Mouse (Mus musculus): ENCODE data around the gene Kng2. TPM values are rescaled to one million over a fixed set of nuclear protein-coding genes. Genes with fewer than 3 reads are reported as not detected.

The Kng2 gene
- polyA plus RNA-seq, 1 experiment = not detected

DNA sequence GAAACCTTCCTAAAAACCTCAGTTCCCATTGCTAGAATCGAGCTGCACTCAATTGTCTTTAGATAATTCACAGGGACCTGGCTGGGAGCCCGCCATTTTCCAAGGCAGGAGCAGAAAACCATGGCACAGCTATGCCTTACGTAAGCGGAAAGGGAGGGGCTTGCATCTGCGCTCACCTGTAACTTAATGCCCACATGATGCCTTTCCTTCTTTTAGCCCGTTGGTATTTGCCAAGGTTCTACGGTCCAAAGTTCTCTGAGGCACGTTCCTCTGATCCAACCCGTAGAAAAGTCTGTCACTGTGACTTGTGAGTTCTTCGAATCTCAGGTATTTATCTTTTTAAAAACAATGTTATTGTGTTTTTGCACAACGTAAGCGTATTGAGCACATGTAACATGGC, 91.7 kb downstream of the Kng2 start:
- Histone ChIP-seq H3K4me1 (ENCODE audit: control insufficient read depth, insufficient read depth, low read length) (no peaks in the 10 kb centered on the region), H3K27ac (ENCODE audit: insufficient read depth, low read length) (no peak overlapping the region), H3K4me3 (ENCODE audit: insufficient read depth, low read length) (no peak overlapping the region)
- TF ChIP-seq CTCF (IDR thresholded peaks at IDR 0.05; ENCODE audit: extremely low read depth, insufficient read depth, low read length) (no peak), POLR2A (IDR thresholded peaks at IDR 0.05; ENCODE audit: extremely low read depth, insufficient read depth, low read length) (no peak)

Other genes starting within 250 kb of the Kng2 start
- gene Crygs, start 217.9 kb downstream of the Kng2 start, polyA plus RNA-seq (2012; rRNA removed) = 0.33 TPM in 1 of 2 replicates, not detected in the other
- 17.4 and 17.7 TPM in 2 replicates for gene Tbccd1, start 171.8 kb downstream of the Kng2 start, polyA plus RNA-seq (2012; rRNA removed)
- 40.3 and 41.8 TPM in 2 replicates for gene Dnajb11, start 171.6 kb downstream of the Kng2 start, polyA plus RNA-seq (2012; rRNA removed)
- 0.23 TPM in 1 of 2 replicates, not detected in the other for gene Ahsg, start 138.2 kb downstream of the Kng2 start, polyA plus RNA-seq (2012; rRNA removed)
- gene Fetub, start 111.1 kb downstream of the Kng2 start, polyA plus RNA-seq (2012; rRNA removed) = 0.13 and 0.19 TPM in 2 replicates
- not detected in 2 replicates for gene Hrg, start 78.4 kb downstream of the Kng2 start, polyA plus RNA-seq (2012; rRNA removed)
- gene Kng1, start 28.4 kb upstream of the Kng2 start, polyA plus RNA-seq (2012; rRNA removed) = 0.08 TPM in 1 of 2 replicates, not detected in the other
- gene Eif4a2, start 78.0 kb upstream of the Kng2 start, polyA plus RNA-seq (2012; rRNA removed) = 673 and 704 TPM in 2 replicates
- 1.1 and 1.3 TPM in 2 replicates for gene Rfc4, start 98.3 kb upstream of the Kng2 start, polyA plus RNA-seq (2012; rRNA removed)
- gene Adipoq, start 117.1 kb upstream of the Kng2 start, polyA plus RNA-seq (2012; rRNA removed) = 0.15 TPM in 1 of 2 replicates, not detected in the other
- gene St6gal1, start 195.3 kb upstream of the Kng2 start, polyA plus RNA-seq (2012; rRNA removed) = 13.3 and 13.5 TPM in 2 replicates